Mouse (Mus musculus): ENCODE results near the gene Pdlim7. TPM values are rescaled to one million over a fixed set of nuclear protein-coding genes. Genes with fewer than 3 reads are reported as not detected.

Gene Pdlim7
- polyA plus RNA-seq, 1 experiment from 2014 or later, result 146 TPM

GRCm38 (mm10) chr13:55449679-55450441 is 63.6 kb downstream of the Pdlim7 start:
- no peaks in the 10 kb centered on the region for H3K9me3 ChIP-seq
- no peak overlapping the region for H3K9ac ChIP-seq
- no peaks in the 10 kb centered on the region for H3K27me3 ChIP-seq
- no peak overlapping the region for H3K4me3 ChIP-seq
- ATAC-seq (ENCODE audit: low FRiP score), result no peak
- H3K27ac ChIP-seq, result no peak overlapping the region
- peaks cover 30% of the 10 kb centered on the region for H3K4me1 ChIP-seq (replicated peaks)
- H3K36me3 ChIP-seq, result peaks cover 57% of the 10 kb centered on the region
- WGBS, result 90% methylated on average over 17 of the region's 17 CpGs
- H3K4me2 ChIP-seq, result no peak overlapping the region

GRCm38 (mm10) chr13:55449205-55449604 is 64.3 kb downstream of the Pdlim7 start:
- WGBS, result 95% methylated on average over 9 of the region's 9 CpGs
- no peak overlapping the region for H3K4me3 ChIP-seq
- H3K9me3 ChIP-seq, result no peaks in the 10 kb centered on the region
- no peak for ATAC-seq (ENCODE audit: low FRiP score)
- H3K36me3 ChIP-seq, result peaks cover 50% of the 10 kb centered on the region
- H3K27ac ChIP-seq, result no peak overlapping the region
- no peak overlapping the region for H3K4me2 ChIP-seq
- no peak overlapping the region for H3K9ac ChIP-seq
- no peaks in the 10 kb centered on the region for H3K27me3 ChIP-seq
- H3K4me1 ChIP-seq (replicated peaks), result peaks cover 30% of the 10 kb centered on the region

- no peak for ATAC-seq (ENCODE audit: low FRiP score)
- Histone ChIP-seq H3K4me3 (no peak overlapping the region), H3K9me3 (no peaks in the 10 kb centered on the region), H3K4me2 (no peak overlapping the region), H3K36me3 (peaks cover 39% of the 10 kb centered on the region), H3K27ac (no peak overlapping the region), H3K9ac (no peak overlapping the region), H3K4me1 (replicated peaks) (peaks cover 38% of the 10 kb centered on the region), H3K27me3 (no peaks in the 10 kb centered on the region)
- 95% methylated on average over 5 of the region's 5 CpGs for WGBS
These were observed 65.3 kb downstream of the Pdlim7 start for GRCm38 (mm10) chr13:55448131-55448530.

- peaks cover 34% of the 10 kb centered on the region for H3K36me3 ChIP-seq
- H3K4me3 ChIP-seq, result no peak overlapping the region
- no peaks in the 10 kb centered on the region for H3K9me3 ChIP-seq
- ATAC-seq (ENCODE audit: low FRiP score), result no peak
- WGBS, result 66% methylated on average over 3 of the region's 3 CpGs
- no peak overlapping the region for H3K4me2 ChIP-seq
- H3K27ac ChIP-seq, result no peak overlapping the region
- peaks cover 38% of the 10 kb centered on the region for H3K4me1 ChIP-seq (replicated peaks)
- no peaks in the 10 kb centered on the region for H3K27me3 ChIP-seq
- H3K9ac ChIP-seq, result peak overlapping the region; percentile 95; the same call in 1 of the 2 replicates
These were observed 65.9 kb downstream of the Pdlim7 start for GRCm38 (mm10) chr13:55447543-55447943.

- peak overlapping the region; percentile 95 for H3K9ac ChIP-seq
- H3K9me3 ChIP-seq, result no peaks in the 10 kb centered on the region
- H3K4me1 ChIP-seq (replicated peaks), result peaks cover 38% of the 10 kb centered on the region
- peaks cover 24% of the 10 kb centered on the region for H3K36me3 ChIP-seq
- WGBS, result 83% methylated on average over 6 of the region's 6 CpGs
- no peak for ATAC-seq (ENCODE audit: low FRiP score)
- peak overlapping the region; percentile 80 for H3K4me3 ChIP-seq
- no peaks in the 10 kb centered on the region for H3K27me3 ChIP-seq
- H3K27ac ChIP-seq, result no peak overlapping the region
- peak overlapping the region; percentile 93 for H3K4me2 ChIP-seq
These were observed 66.9 kb downstream of the Pdlim7 start for GRCm38 (mm10) chr13:55446483-55447105.

Small RNA genes lying within 50 kb of the gene (microRNA-seq; reads per million reads assigned to microRNA genes)
- gene Mir6943, result not detected
- gene Mir6944, result 81.2 reads per million, percentile 47 among the genes with 10 or more reads in this experiment
- 1.2 reads per million for gene Mir6945

Other genes with a start within 250 kb of the Pdlim7 start
- 300 and 307 TPM in 2 replicates for gene Prelid1, start 193.2 kb downstream of the Pdlim7 start, polyA plus RNA-seq (2015; fragmentation: Nextera tagmentation; extraction: Ambion mirVana)
- 95.9 and 102 TPM in 2 replicates for gene Rab24, start 191.7 kb downstream of the Pdlim7 start, polyA plus RNA-seq (2015; fragmentation: Nextera tagmentation; extraction: Ambion mirVana)
- 12.1 and 12.4 TPM in 2 replicates for gene Mxd3, start 183.9 kb downstream of the Pdlim7 start, polyA plus RNA-seq (2015; fragmentation: Nextera tagmentation; extraction: Ambion mirVana)
- gene Lman2, start 150.9 kb downstream of the Pdlim7 start, polyA plus RNA-seq (2015; fragmentation: Nextera tagmentation; extraction: Ambion mirVana), result 55.2 and 57.1 TPM in 2 replicates
- 0.21 and 0.29 TPM in 2 replicates for gene Rgs14, start 143.9 kb downstream of the Pdlim7 start, polyA plus RNA-seq (2015; fragmentation: Nextera tagmentation; extraction: Ambion mirVana)
- gene Slc34a1, start 115.5 kb downstream of the Pdlim7 start, polyA plus RNA-seq (2015; fragmentation: Nextera tagmentation; extraction: Ambion mirVana), result not detected in 2 replicates
- gene Pfn3, start 98.4 kb downstream of the Pdlim7 start, polyA plus RNA-seq (2015; fragmentation: Nextera tagmentation; extraction: Ambion mirVana), result 0.80 TPM in 1 of 2 replicates, not detected in the other
- not detected in 2 replicates for gene F12, start 86.9 kb downstream of the Pdlim7 start, polyA plus RNA-seq (2015; fragmentation: Nextera tagmentation; extraction: Ambion mirVana)
- gene Grk6, start 68.6 kb downstream of the Pdlim7 start, polyA plus RNA-seq (2015; fragmentation: Nextera tagmentation; extraction: Ambion mirVana), result 27.7 and 31.3 TPM in 2 replicates
- gene Prr7, start 49.4 kb downstream of the Pdlim7 start, polyA plus RNA-seq (2015; fragmentation: Nextera tagmentation; extraction: Ambion mirVana), result 2.6 and 3.2 TPM in 2 replicates
- 615 and 625 TPM in 2 replicates for gene Dbn1, start 25.6 kb downstream of the Pdlim7 start, polyA plus RNA-seq (2015; fragmentation: Nextera tagmentation; extraction: Ambion mirVana)
- gene Dok3, start 15.6 kb upstream of the Pdlim7 start, polyA plus RNA-seq (2015; fragmentation: Nextera tagmentation; extraction: Ambion mirVana), result 4.1 and 5.7 TPM in 2 replicates
- gene Ddx41, start 23.0 kb upstream of the Pdlim7 start, polyA plus RNA-seq (2015; fragmentation: Nextera tagmentation; extraction: Ambion mirVana), result 55.6 and 55.9 TPM in 2 replicates
- gene Fam193b, start 57.4 kb upstream of the Pdlim7 start, polyA plus RNA-seq (2015; fragmentation: Nextera tagmentation; extraction: Ambion mirVana), result 57.0 and 57.1 TPM in 2 replicates
- 112 and 114 TPM in 2 replicates for gene Tmed9, start 60.1 kb upstream of the Pdlim7 start, polyA plus RNA-seq (2015; fragmentation: Nextera tagmentation; extraction: Ambion mirVana)
- gene B4galt7, start 86.2 kb upstream of the Pdlim7 start, polyA plus RNA-seq (2015; fragmentation: Nextera tagmentation; extraction: Ambion mirVana), result 44.8 and 49.8 TPM in 2 replicates
- gene Caml, start 109.3 kb upstream of the Pdlim7 start, polyA plus RNA-seq (2015; fragmentation: Nextera tagmentation; extraction: Ambion mirVana), result 101 and 105 TPM in 2 replicates
- 29.6 and 30.6 TPM in 2 replicates for gene Ddx46, start 121.4 kb upstream of the Pdlim7 start, polyA plus RNA-seq (2015; fragmentation: Nextera tagmentation; extraction: Ambion mirVana)
- gene B230219D22Rik, start 179.4 kb upstream of the Pdlim7 start, polyA plus RNA-seq (2015; fragmentation: Nextera tagmentation; extraction: Ambion mirVana), result 67.5 and 70.8 TPM in 2 replicates
- 141 and 142 TPM in 2 replicates for gene Txndc15, start 201.0 kb upstream of the Pdlim7 start, polyA plus RNA-seq (2015; fragmentation: Nextera tagmentation; extraction: Ambion mirVana)
- gene Pcbd2, start 213.7 kb upstream of the Pdlim7 start, polyA plus RNA-seq (2015; fragmentation: Nextera tagmentation; extraction: Ambion mirVana), result 23.3 and 26.0 TPM in 2 replicates

Measured in hindbrain, embryonic 13.5 days (tissue).